Mouse (Mus musculus): ENCODE results near the gene Jph2.

DNA sequence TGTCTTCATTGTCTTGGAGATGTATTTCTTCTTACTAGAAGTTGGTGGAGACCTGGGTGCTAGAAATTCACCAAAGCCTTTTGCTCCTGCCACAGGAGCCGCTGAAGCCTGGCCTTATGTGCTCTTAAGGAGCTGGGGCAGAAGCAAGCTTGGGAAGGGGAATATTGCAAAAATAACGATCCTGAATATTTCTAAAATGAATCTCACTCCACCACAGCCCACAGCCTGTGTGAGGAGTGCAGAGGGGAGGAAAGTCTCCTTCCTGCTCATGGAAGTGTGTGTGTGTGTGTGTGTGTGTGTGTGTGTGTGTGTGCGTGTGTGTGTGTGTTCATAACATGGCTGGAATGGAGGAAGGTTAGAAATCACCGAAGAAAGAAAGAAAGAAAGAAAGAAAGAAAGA is 977 bp upstream of the Jph2 start:
- TF ChIP-seq POLR2A (IDR thresholded peaks at IDR 0.05; ENCODE audit: low read depth, low read length) (no peak), CTCF (IDR thresholded peaks at IDR 0.05; ENCODE audit: extremely low read depth, insufficient read length, insufficient replicate concordance, low read depth, low read length) (no peak)
